ENCODE assay signal across 20 mouse cellular contexts in genomic region chr5:118147264-118147663, GRCm38 (mm10). TPM values are rescaled to one million over a fixed set of nuclear protein-coding genes. Genes with fewer than 3 reads are reported as not detected.
DNase-seq lines count a peak whose midpoint lies in the region; ATAC-seq lines count a peak whose summit lies in the region.
"Had no signal": no experiment of that assay in that cellular context is flagged by ENCODE, and none has a peak within 500 bp of the region (broad histone marks: within the 10 kb centered on the region; RNA-seq: fewer than 3 reads in every experiment).

No protein-coding gene starts in this region.

- H3K27me3 ChIP-seq in heart, embryonic 10.5 days (ENCODE audit: insufficient read depth, poor library complexity, severe bottlenecking), result no peaks in the 10 kb centered on the region
- H3K27me3 ChIP-seq in hindbrain, embryonic 15.5 days, result no peaks in the 10 kb centered on the region
- no peaks in the 10 kb centered on the region for H3K27me3 ChIP-seq in hindbrain, embryonic 11.5 days (ENCODE audit: control insufficient read depth, insufficient read depth, low read length)
- H3K27me3 ChIP-seq in midbrain, embryonic 16.5 days (ENCODE audit: control insufficient read depth, insufficient read depth, low read depth, low read length), result no peaks in the 10 kb centered on the region
- H3K27me3 ChIP-seq in kidney, embryonic 14.5 days (ENCODE audit: control insufficient read depth, insufficient read depth, low read length), result no peaks in the 10 kb centered on the region
- H3K27me3 ChIP-seq: liver, embryonic 13.5 days; lung, embryonic 15.5 days; stomach, embryonic 15.5 days had no signal

- H3K27ac ChIP-seq in heart, embryonic 10.5 days, result no peak overlapping the region; the same call in 1 of the 2 replicates
- H3K27ac ChIP-seq in hindbrain, embryonic 15.5 days (replicated peaks), result 0 out of 2 replicates have a peak overlapping the region, but pooled peaks have one; percentile 60
- H3K27ac ChIP-seq in hindbrain, embryonic 11.5 days (ENCODE audit: low read depth, low read length), result no peak overlapping the region
- H3K27ac ChIP-seq in midbrain, embryonic 16.5 days (ENCODE audit: low read length), result 0 out of 2 replicates have a peak overlapping the region, but pooled peaks have one; percentile 53
- no peak overlapping the region for H3K27ac ChIP-seq in kidney, embryonic 14.5 days (ENCODE audit: low read depth, low read length)
- H3K27ac ChIP-seq: kidney, postnatal 0 days; layer of hippocampus, adult 2 months; liver, embryonic 13.5 days; lung, embryonic 15.5 days; stomach, embryonic 15.5 days had no signal

- H3K9me3 ChIP-seq in heart, embryonic 10.5 days, result no peaks in the 10 kb centered on the region
- H3K9me3 ChIP-seq in hindbrain, embryonic 15.5 days, result no peaks in the 10 kb centered on the region
- no peaks in the 10 kb centered on the region for H3K9me3 ChIP-seq in hindbrain, embryonic 11.5 days (ENCODE audit: control insufficient read depth, low read length)
- H3K9me3 ChIP-seq in midbrain, embryonic 16.5 days (replicated peaks; ENCODE audit: control insufficient read depth, low read length, poor library complexity, severe bottlenecking), result no peaks in the 10 kb centered on the region
- no peaks in the 10 kb centered on the region for H3K9me3 ChIP-seq in kidney, embryonic 14.5 days (ENCODE audit: control insufficient read depth, low read length)
- H3K9me3 ChIP-seq: liver, embryonic 13.5 days; lung, embryonic 15.5 days; stomach, embryonic 15.5 days had no signal

- no peak overlapping the region for H3K4me3 ChIP-seq in heart, embryonic 10.5 days
- H3K4me3 ChIP-seq in hindbrain, embryonic 15.5 days, result no peak overlapping the region
- no peak overlapping the region for H3K4me3 ChIP-seq in hindbrain, embryonic 11.5 days (ENCODE audit: low read depth, low read length)
- H3K4me3 ChIP-seq in midbrain, embryonic 16.5 days (ENCODE audit: low read depth, low read length), result no peak overlapping the region
- no peak overlapping the region for H3K4me3 ChIP-seq in kidney, embryonic 14.5 days (ENCODE audit: low read length)
- H3K4me3 ChIP-seq: layer of hippocampus, adult 2 months; liver, embryonic 13.5 days; lung, embryonic 15.5 days; stomach, embryonic 15.5 days had no signal

- H3K9ac ChIP-seq in hindbrain, embryonic 15.5 days, result no peak overlapping the region
- no peak overlapping the region for H3K9ac ChIP-seq in hindbrain, embryonic 11.5 days (ENCODE audit: low read depth, low read length)
- 0 out of 2 replicates have a peak overlapping the region, but pooled peaks have one; percentile 14 for H3K9ac ChIP-seq in midbrain, embryonic 16.5 days (ENCODE audit: low read depth, low read length)
- H3K9ac ChIP-seq in kidney, embryonic 14.5 days (ENCODE audit: low read depth, low read length), result no peak overlapping the region
- H3K9ac ChIP-seq: liver, embryonic 13.5 days; lung, embryonic 15.5 days; stomach, embryonic 15.5 days had no signal

- peaks cover 57% of the 10 kb centered on the region for H3K4me1 ChIP-seq in heart, embryonic 10.5 days
- H3K4me1 ChIP-seq in hindbrain, embryonic 15.5 days (replicated peaks), result peaks cover 41% of the 10 kb centered on the region
- H3K4me1 ChIP-seq in hindbrain, embryonic 11.5 days (replicated peaks; ENCODE audit: control insufficient read depth, insufficient read depth, low read length), result no peaks in the 10 kb centered on the region
- H3K4me1 ChIP-seq in midbrain, embryonic 16.5 days (ENCODE audit: control insufficient read depth, insufficient read depth, low read length), result peaks cover 25% of the 10 kb centered on the region
- no peaks in the 10 kb centered on the region; the same call in none of the 2 replicates for H3K4me1 ChIP-seq in kidney, embryonic 14.5 days (ENCODE audit: control insufficient read depth, insufficient read depth, low read length)

- peaks cover 24% of the 10 kb centered on the region for H3K36me3 ChIP-seq in heart, embryonic 10.5 days
- peaks cover 5% of the 10 kb centered on the region; the same call in 1 of the 2 replicates for H3K36me3 ChIP-seq in hindbrain, embryonic 15.5 days
- H3K36me3 ChIP-seq in hindbrain, embryonic 11.5 days (ENCODE audit: control insufficient read depth, insufficient read depth, low read length), result no peaks in the 10 kb centered on the region
- no peaks in the 10 kb centered on the region; the same call in 1 of the 2 replicates for H3K36me3 ChIP-seq in midbrain, embryonic 16.5 days (ENCODE audit: control insufficient read depth, insufficient read depth, low read length)
- peaks cover 11% of the 10 kb centered on the region; the same call in 1 of the 2 replicates for H3K36me3 ChIP-seq in kidney, embryonic 14.5 days (ENCODE audit: control insufficient read depth, insufficient read depth, low read length)

- 82% methylated on average over 10 of the region's 10 CpGs for WGBS in heart, embryonic 10.5 days
- 81% methylated on average over 10 of the region's 10 CpGs for WGBS in hindbrain, embryonic 15.5 days
- 84% methylated on average over 10 of the region's 10 CpGs for WGBS in hindbrain, embryonic 11.5 days
- WGBS in midbrain, embryonic 16.5 days, result 80% methylated on average over 10 of the region's 10 CpGs
- 64% methylated on average over 10 of the region's 10 CpGs for WGBS in kidney, embryonic 14.5 days

- DNase-seq in heart, adult 11 months, result peak; percentile 90
- no peak for DNase-seq in heart, embryonic 10.5 days (ENCODE audit: low spot score)
- no peak for DNase-seq in hindbrain, embryonic 11.5 days (ENCODE audit: low spot score)
- DNase-seq in NIH3T3 (ENCODE audit: low read depth), result peak; percentile 42
- DNase-seq in adrenal gland, postnatal 10 days, result no peak
- DNase-seq: cerebellum, adult 9-11 months; liver, embryonic 13.5 days; spleen, adult 18-20 months; thymus, adult 2 months had no signal

- ATAC-seq in hindbrain, embryonic 15.5 days (ENCODE audit: low FRiP score, low read depth), result no peak
- no peak for ATAC-seq in hindbrain, embryonic 11.5 days (ENCODE audit: low FRiP score)
- ATAC-seq in midbrain, embryonic 16.5 days, result no peak
- no peak for ATAC-seq in kidney, embryonic 14.5 days (ENCODE audit: low FRiP score, low TSS enrichment)
- ATAC-seq: forebrain, embryonic 14.5 days; intestine, embryonic 16.5 days had no signal

- H3K4me2 ChIP-seq in hindbrain, embryonic 15.5 days, result no peak overlapping the region
- H3K4me2 ChIP-seq in hindbrain, embryonic 11.5 days (replicated peaks; ENCODE audit: low read depth, low read length), result no peak overlapping the region
- no peak overlapping the region for H3K4me2 ChIP-seq in midbrain, embryonic 16.5 days (ENCODE audit: low read length)
- no peak overlapping the region for H3K4me2 ChIP-seq in kidney, embryonic 14.5 days (replicated peaks; ENCODE audit: low read depth, low read length)
- H3K4me2 ChIP-seq: liver, embryonic 13.5 days; lung, embryonic 15.5 days; stomach, embryonic 15.5 days had no signal

RNA-seq across cellular contexts. Expression of gene Fbxw8, which starts 8.0 kb away (rescaled TPM):
- 29.4 and 31.2 TPM in 2 replicates for polyA plus RNA-seq in heart, embryonic 10.5 days (2016; fragmentation: Nextera tagmentation; extraction: Ambion mirVana)
- polyA plus RNA-seq in hindbrain, embryonic 15.5 days (2015; fragmentation: Nextera tagmentation; extraction: Ambion mirVana), result 21.1 and 21.7 TPM in 2 replicates
- polyA plus RNA-seq in hindbrain, embryonic 11.5 days (2014; fragmentation: Nextera tagmentation; extraction: Ambion mirVana), result 20.5 and 21.4 TPM in 2 replicates
- polyA plus RNA-seq in midbrain, embryonic 16.5 days (2015; fragmentation: Nextera tagmentation; extraction: Ambion mirVana), result 18.4 TPM in 2 replicates
- 10 to 100 TPM; 51.8 to 53.4 TPM for total RNA-seq in adrenal gland, postnatal 10 days (2021)
- polyA plus RNA-seq in kidney, embryonic 14.5 days (2014; fragmentation: Nextera tagmentation; extraction: Ambion mirVana), result 22.8 and 28.6 TPM in 2 replicates

RNA-seq across cellular contexts. Expression of gene Hrk, which starts 17.2 kb away (rescaled TPM):
- polyA plus RNA-seq in heart, embryonic 10.5 days (2016; fragmentation: Nextera tagmentation; extraction: Ambion mirVana), result not detected in 2 replicates
- 4.9 and 5.8 TPM in 2 replicates for polyA plus RNA-seq in hindbrain, embryonic 15.5 days (2015; fragmentation: Nextera tagmentation; extraction: Ambion mirVana)
- 0.68 and 0.90 TPM in 2 replicates for polyA plus RNA-seq in hindbrain, embryonic 11.5 days (2014; fragmentation: Nextera tagmentation; extraction: Ambion mirVana)
- polyA plus RNA-seq in midbrain, embryonic 16.5 days (2015; fragmentation: Nextera tagmentation; extraction: Ambion mirVana), result 4.1 and 4.6 TPM in 2 replicates
- total RNA-seq in adrenal gland, postnatal 10 days (2021), result under 1 TPM; 0.33 to 0.91 TPM
- 0.03 and 0.04 TPM in 2 replicates for polyA plus RNA-seq in kidney, embryonic 14.5 days (2014; fragmentation: Nextera tagmentation; extraction: Ambion mirVana)
- polyA plus RNA-seq: C2C12; limb, embryonic 11.5 days had no signal

Comparison
In these comparisons a context has a peak if more than half of its experiments do, and no peak if none do; other contexts are left out.
1. DNase-seq: peak in heart, adult 11 months (single experiment) and NIH3T3 (single experiment); none in heart, embryonic 10.5 days (single experiment), hindbrain, embryonic 11.5 days (single experiment) and adrenal gland, postnatal 10 days (single experiment).
2. H3K27ac ChIP-seq: peak in hindbrain, embryonic 15.5 days (single experiment) and midbrain, embryonic 16.5 days (single experiment); none in heart, embryonic 10.5 days (single experiment), hindbrain, embryonic 11.5 days (single experiment) and kidney, embryonic 14.5 days (single experiment).